Mouse (Mus musculus) megakaryocyte, embryonic 14.5 days (primary cell): Measurements from ENCODE around the gene Ssbp3.

Experiments used
- FLI1 ChIP-seq: IDR thresholded peaks from 2 replicates; pipeline ENCODE4 v1.6.1; 2012; ENCODE audit warnings: low read length, inconsistent platforms, mixed read lengths
- GATA1 ChIP-seq: IDR thresholded peaks from 3 replicates; pipeline ENCODE4 v1.6.1; 2012; ENCODE audit warnings: mixed read lengths, low read length, inconsistent platforms, borderline replicate concordance

DNA sequence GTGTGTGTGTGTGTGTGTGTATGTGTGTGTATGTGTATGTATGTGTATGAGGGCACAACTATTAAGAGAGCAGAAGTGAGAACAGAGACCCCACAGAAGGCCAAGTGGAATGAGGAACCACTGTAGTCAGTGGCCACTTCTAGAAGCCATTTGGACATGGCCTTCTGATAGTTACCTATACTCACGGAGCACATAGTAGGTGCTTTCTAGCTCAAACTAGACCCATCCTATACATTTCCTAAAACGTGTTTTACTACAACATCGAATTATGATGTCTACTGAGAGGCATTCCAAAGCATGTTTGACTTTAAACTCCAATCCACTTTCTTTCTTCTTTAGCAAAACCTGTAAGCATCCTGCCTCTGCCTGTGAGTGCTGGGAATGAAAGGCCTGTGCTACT lies 4.6 kb upstream of the Ssbp3 start:
- TF ChIP-seq FLI1 (no peak), GATA1 (no peak)
